Mouse (Mus musculus) adrenal gland, adult 8-10 months (tissue): ENCODE measurements at regions not wholly inside any gene's neighbourhood (a gene's known extent, or its start where the extent isn't known, plus 50 kb on each side); places are given as distances from the start of the nearest gene placed in this dataset.
"Not testable (repeated sequence)": the region's sequence is repeated elsewhere in the genome, so short reads cannot be mapped to it uniquely, and the experiment has no call there.

Source experiments
- DNase-seq: peaks from one replicate; pipeline ENCODE4 v3.0.0; 2022

DNA sequence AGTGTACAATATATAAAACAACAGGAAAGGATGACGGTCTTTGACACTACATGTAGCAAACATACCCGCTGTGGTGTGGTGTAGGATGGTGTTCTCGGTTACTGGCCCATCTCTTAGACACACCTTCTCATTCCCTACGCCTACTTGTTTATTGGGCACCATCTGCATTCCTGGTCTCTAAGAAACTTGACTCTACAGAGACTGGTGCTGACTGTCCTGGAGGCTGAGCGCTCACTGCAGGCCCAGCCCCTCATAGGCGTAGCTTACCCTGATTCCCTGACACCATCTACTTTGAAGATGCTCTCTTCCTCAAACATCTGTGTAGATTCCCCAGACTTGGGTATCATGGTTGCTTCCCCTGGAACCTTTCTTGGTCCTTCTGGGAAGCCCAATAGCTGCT lies 90.9 kb upstream of the Fam84a start:
- DNase-seq, result not testable (repeated sequence)

DNA sequence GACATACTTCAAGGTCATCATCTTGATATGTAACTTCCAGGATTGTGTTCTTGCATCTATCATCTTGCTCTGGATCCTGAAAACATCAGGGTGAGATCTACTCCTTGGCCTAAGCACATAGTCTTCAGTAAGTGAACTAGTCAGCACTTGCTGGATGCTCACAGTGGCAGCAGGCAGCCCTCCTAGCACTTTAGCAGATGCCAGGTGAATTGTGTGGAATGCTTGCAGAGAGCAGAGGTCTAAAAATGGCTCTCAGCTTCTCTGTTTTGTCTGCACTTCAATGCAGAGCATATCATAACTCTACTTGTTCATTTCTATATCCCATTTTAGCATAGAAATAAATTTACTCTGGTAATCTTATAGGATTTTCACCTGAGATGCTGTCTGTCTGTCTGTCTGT lies 85.8 kb upstream of the Fam84a start:
- no peak for DNase-seq

DNA sequence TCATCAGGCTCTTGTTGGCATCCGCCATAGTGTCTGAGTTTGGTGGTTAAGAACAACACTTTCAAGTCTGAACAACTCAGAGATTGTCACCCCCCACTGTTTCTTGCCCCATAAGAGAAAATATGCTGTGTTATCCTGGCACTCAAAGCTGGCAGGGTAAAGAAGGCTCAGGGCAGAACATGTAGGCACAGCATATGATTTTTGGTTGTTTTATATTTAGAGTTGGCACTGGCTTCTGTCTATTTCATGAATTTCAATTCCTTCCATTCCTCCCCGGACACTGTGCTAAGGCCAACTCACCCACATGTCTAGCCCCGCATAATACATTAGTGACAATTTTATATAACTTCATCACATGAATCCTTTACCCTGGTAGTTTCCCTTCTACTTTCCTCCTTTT lies 83.5 kb upstream of the Fam84a start:
- no peak for DNase-seq

DNA sequence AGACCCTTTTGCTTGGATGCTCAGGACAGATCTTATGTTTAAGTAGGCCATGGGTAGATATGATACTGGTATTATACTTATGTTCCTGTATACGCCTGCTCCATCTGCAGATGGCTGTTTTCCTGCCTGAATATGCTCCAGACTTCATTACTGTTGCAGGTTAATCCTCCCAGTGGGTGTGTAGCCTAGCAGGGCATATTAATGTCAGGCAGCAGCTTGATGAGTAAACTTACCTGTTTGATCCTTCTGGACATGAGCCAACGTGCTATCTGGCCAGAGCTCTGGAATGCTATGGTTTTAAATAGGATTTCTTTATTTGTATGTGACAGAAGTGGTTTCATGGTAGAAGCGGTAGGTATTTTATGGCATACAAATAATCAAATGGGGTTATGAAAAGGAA lies 60.8 kb upstream of the Fam84a start:
- no peak for DNase-seq

DNA sequence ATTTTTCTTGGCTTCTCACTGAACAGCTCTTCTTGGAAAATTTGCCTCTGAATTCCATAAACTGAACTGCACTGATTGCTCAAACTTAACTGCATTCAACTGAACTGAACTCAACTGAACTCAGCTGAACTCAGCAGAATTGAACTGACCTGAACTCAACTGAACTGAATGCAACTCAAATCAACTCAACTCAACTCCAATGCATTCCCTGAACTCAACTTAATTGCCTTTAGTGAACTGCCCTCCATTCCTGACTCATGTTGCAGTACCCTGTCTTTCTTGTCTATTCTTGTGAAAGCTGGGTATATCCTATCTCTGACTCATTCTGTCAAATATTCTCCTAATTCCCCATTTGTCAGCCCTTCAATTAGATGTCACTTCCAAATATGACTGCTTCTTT lies 58.0 kb upstream of the Fam84a start:
- DNase-seq, result no peak

DNA sequence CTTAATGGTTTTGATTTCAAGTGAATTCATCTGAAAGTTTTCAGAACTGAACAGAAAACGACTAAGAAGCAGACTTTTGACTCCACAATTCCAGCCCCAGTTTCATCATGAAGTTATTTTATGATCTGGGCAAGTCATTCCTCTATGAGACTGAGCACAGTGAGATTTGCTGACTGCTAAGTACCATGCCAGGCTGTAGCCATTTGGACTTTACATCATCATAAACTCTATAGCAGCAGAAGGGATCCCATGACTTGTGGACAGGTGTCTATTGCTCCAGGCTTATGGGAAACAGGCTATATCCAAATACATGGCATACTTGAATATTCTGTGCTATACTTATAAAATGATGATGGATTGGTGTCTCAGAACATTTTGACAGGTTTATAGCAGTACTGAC lies 55.4 kb upstream of the Fam84a start:
- no peak for DNase-seq

DNA sequence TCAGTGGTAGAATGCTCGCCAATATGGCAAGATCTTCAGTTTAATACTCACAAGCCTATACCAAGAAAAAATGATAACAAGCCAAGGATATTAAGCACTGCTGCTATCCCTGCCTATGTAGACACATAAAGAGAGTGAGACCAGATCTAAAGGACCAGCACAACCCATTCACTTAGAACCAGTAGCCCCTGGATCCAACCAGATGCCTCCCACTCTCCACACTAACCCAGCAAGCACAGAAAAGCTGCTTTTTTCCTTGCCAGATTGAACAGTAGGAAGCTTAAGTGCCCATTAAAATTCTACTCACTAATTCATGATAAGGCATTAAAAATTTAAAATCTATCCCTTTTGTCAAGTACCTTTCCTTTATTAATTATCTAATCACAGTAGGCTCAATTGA lies 52.6 kb upstream of the Fam84a start:
- DNase-seq, result no peak
